Mouse (Mus musculus) midbrain, embryonic 14.5 days (tissue): ENCODE measurements around the gene Slc25a10. TPM values are rescaled to one million over a fixed set of nuclear protein-coding genes. Genes with fewer than 3 reads are reported as not detected.

Experiments used
- ATAC-seq: fragments of 200-750 bp; cut with Nextera tagmentation; 2 replicates; pipeline ENCODE4 v1.8.0; 2017; ENCODE audit warnings: moderate number of reproducible peaks, moderate library complexity; ENCODE audit not compliant: low FRiP score, low TSS enrichment
- DNase-seq: peaks from one replicate; pipeline ENCODE4 v3.0.0-alpha.2; 2015
- H3K27ac ChIP-seq: fragments of 300-500 bp; sonication (generic); replicated peaks from 2 replicates; pipeline ENCODE4 v1.5.1; 2014; ENCODE audit warnings: mild to moderate bottlenecking, low read depth, low read length, moderate library complexity
- H3K27me3 ChIP-seq: fragments of 300-500 bp; sonication (generic); 2 replicates; pipeline ENCODE4 v1.6.1; 2014; ENCODE audit warnings: low read length, control low read depth, mixed read lengths; ENCODE audit not compliant: control insufficient read depth, insufficient read depth
- H3K36me3 ChIP-seq: fragments of 300-500 bp; sonication (generic); 2 replicates; pipeline ENCODE4 v1.6.1; 2014; ENCODE audit warnings: low read length, control low read depth; ENCODE audit not compliant: control insufficient read depth, insufficient read depth
- H3K4me1 ChIP-seq: fragments of 300-500 bp; sonication (generic); 2 replicates; pipeline ENCODE4 v1.6.1; 2014; ENCODE audit warnings: mild to moderate bottlenecking, antibody characterized with exemption, low read length, control low read depth; ENCODE audit not compliant: control insufficient read depth, insufficient read depth
- H3K4me2 ChIP-seq: fragments of 300-500 bp; sonication (generic); 2 replicates; pipeline ENCODE4 v1.6.1; 2014; ENCODE audit warnings: mild to moderate bottlenecking, low read length, moderate library complexity
- H3K4me3 ChIP-seq: fragments of 300-500 bp; sonication (generic); replicated peaks from 2 replicates; pipeline ENCODE4 v1.5.1; 2014; ENCODE audit warnings: low read depth, low read length
- H3K9ac ChIP-seq: fragments of 300-500 bp; sonication (generic); replicated peaks from 2 replicates; pipeline ENCODE4 v1.6.1; 2014; ENCODE audit warnings: mild to moderate bottlenecking, low read length, moderate library complexity
- H3K9me3 ChIP-seq: fragments of 300-500 bp; sonication (generic); 2 replicates; pipeline ENCODE4 v1.6.1; 2016; ENCODE audit warnings: low read length, control low read depth, mixed read lengths; ENCODE audit not compliant: control insufficient read depth
- WGBS: fragments of 180-500 bp; shearing (Covaris S2); extraction: QIAGEN DNeasy Blood & Tissue Kit; methylation state at CpG from one replicate; pipeline ENCODE4 v1.1.7; 2014; 5-methylcytosine and 5-hydroxymethylcytosine counted together
- polyA plus RNA-seq: library from polyadenylated mRNA; unstranded; fragments of >200 nt; fragmentation: Nextera tagmentation; extraction: Ambion mirVana; gene quantifications from 2 replicates; pipeline ENCODE4 v1.2.1, GENCODE M21; 2014

Slc25a10 gene
- polyA plus RNA-seq, 1 experiment from 2014 or later, result 28.4 TPM

DNA sequence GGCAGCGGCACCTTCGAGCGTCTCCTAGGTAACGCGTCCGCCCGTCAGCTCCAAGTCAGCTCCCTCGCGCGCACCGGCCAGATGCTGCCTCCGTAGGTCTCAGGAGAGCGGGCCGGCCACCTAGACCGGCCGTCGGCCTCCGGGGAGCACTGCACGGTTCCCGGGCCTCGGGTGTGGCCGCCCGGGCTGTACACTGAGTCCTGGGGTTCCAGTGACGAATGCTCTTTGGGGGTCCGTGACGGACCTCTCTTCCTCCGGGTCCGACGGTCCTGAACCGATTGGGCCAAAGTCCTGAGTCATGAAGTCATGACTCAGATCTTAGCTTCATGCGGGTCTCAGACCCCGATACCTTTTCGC lies 23.9 kb upstream of the Slc25a10 start:
- ATAC-seq (peak; percentile 61; the same call in 1 of the 2 replicates), DNase-seq (no peak)
- Histone ChIP-seq H3K4me3 (peak overlapping the region; percentile 71), H3K4me2 (peak overlapping the region; percentile 88), H3K27ac (peak overlapping the region; percentile 66), H3K4me1 (peaks cover 20% of the 10 kb centered on the region), H3K9ac (peak overlapping the region; percentile 75), H3K9me3 (no peaks in the 10 kb centered on the region), H3K27me3 (no peaks in the 10 kb centered on the region), H3K36me3 (peaks cover 60% of the 10 kb centered on the region)
- WGBS, result under 1% methylated on average over 33 of the region's 33 CpGs

- peaks cover 77% of the 10 kb centered on the region for H3K36me3 ChIP-seq
- 98% methylated on average over 6 of the region's 6 CpGs for WGBS
- DNase-seq, result no peak
Measured at GRCm38 (mm10) chr11:120472052-120472451, 19.6 kb upstream of the Slc25a10 start.

DNA sequence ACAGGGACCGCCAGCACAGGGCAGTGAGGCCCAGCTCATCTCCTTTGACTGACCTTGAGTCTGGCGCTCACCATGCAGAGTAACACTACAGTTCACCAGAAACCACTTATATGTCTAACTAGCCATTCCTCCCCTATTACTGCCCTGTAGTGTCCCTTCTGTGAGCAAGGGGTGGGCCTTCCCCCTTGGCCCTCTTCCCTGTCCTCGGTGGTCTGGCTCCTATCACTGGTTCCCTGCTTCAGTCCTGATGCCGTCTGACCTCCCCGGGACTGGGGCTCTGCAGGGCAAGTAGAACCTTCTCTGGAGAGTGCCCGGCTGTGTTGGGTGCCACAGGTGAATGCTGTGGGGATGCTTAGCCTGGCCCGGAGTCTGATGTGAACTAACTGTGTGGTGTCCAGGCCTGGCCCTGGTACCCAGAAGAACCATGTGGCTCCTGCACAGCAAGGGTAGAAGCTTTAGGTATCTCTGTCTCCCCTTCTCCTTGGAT lies 8.1 kb upstream of the Slc25a10 start:
- peak overlapping the region; percentile 98 for H3K4me3 ChIP-seq
- peak overlapping the region; percentile 92; the same call in 1 of the 2 replicates for H3K27ac ChIP-seq
- H3K4me2 ChIP-seq, result peak overlapping the region; percentile 92
- H3K27me3 ChIP-seq, result no peaks in the 10 kb centered on the region
- ATAC-seq (no peak), DNase-seq (no peak)
- H3K9me3 ChIP-seq, result no peaks in the 10 kb centered on the region
- peaks cover 17% of the 10 kb centered on the region for H3K4me1 ChIP-seq
- H3K36me3 ChIP-seq, result peaks cover 76% of the 10 kb centered on the region
- peak overlapping the region; percentile 84; the same call in 1 of the 2 replicates for H3K9ac ChIP-seq
- 90% methylated on average over 7 of the region's 7 CpGs for WGBS

More at GRCm38 (mm10) chr11:120472052-120472451, 19.6 kb upstream of the Slc25a10 start:
- Histone ChIP-seq H3K4me1 (peaks cover 10% of the 10 kb centered on the region), H3K9ac (no peak overlapping the region), H3K4me3 (no peak overlapping the region), H3K4me2 (no peak overlapping the region), H3K27ac (no peak overlapping the region), H3K27me3 (no peaks in the 10 kb centered on the region), H3K9me3 (no peaks in the 10 kb centered on the region)
- ATAC-seq, result no peak

DNA sequence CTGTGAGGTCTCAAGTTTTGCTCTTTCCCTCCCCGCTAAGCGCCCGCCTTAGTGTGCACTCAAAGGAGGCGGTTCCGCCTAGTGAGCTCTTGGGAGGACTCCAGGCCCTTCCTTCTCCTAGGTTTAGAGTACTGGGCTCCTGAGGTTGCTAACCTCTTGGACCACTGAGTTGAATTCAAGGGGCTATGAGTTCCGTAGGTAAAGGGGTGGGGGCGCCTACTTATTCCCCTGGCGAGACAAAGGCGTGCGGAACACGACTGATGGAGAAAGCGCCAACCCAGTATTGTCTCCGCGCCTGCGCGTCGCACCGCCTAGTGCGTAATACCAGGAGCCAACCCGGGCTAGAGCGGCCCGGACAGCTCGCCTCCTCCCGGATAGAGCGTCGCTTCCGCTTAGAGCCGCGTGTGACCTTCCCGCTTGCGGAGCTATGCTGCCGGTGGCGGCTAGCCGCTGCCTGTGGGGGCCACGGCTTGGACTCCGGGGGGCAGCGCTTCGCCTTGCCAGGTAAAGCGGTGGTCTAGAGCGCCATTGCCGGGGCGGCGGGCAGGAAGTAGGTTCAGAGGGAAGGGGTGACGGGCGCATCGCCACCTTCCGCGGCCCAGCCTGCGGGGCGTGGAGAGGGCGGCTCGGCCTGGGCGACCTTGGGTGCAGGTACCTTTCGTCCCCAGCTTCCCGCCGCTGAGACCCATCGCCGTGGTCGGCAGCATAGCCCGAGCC lies 7.2 kb upstream of the Slc25a10 start, which contains the start of gene Mrpl12:
Mrpl12 (plus strand) TSS at position 349 of the 717 bp plus-strand sequence.
- under 1% methylated on average over 60 of the region's 60 CpGs for WGBS
- peaks cover 71% of the 10 kb centered on the region for H3K36me3 ChIP-seq
- ATAC-seq (peak; percentile 95), DNase-seq (peak; percentile 99)
- H3K4me3 ChIP-seq, result peak within 1 kb of the TSS; percentile 98
- H3K27ac ChIP-seq, result peak within 1 kb of the TSS; percentile 92
- H3K27me3 ChIP-seq, result no peaks in the 10 kb centered on the region
- no peaks in the 10 kb centered on the region for H3K9me3 ChIP-seq
- peak within 1 kb of the TSS; percentile 84 for H3K9ac ChIP-seq
- peaks cover 17% of the 10 kb centered on the region for H3K4me1 ChIP-seq
- peak within 1 kb of the TSS; percentile 92 for H3K4me2 ChIP-seq

DNA sequence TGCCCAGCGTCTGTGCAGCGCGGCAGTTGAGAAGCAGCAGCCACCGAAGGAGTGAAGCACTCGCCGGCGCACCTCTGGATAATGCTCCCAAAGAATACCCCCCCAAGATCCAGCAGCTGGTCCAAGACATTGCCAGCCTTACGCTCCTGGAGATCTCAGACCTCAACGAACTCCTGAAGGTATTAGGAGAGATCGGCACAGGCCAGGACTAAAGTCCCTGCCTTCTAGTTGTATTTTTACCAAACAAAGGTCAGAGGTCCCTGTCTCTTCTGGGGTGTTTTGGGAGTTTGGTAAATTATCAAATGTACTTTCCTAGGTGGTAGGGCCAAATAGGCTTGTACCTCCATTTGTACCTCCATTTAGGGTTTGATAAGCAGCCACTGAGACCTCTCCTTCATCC lies 6.4 kb upstream of the Slc25a10 start:
- DNase-seq (no peak), ATAC-seq (no peak)
- H3K4me2 ChIP-seq, result peak overlapping the region; percentile 92
- H3K4me3 ChIP-seq, result peak overlapping the region; percentile 98
- no peaks in the 10 kb centered on the region for H3K9me3 ChIP-seq
- peaks cover 66% of the 10 kb centered on the region for H3K36me3 ChIP-seq
- H3K4me1 ChIP-seq, result peaks cover 17% of the 10 kb centered on the region
- peak overlapping the region; percentile 84 for H3K9ac ChIP-seq
- 11% methylated on average over 10 of the region's 10 CpGs for WGBS
- H3K27me3 ChIP-seq, result no peaks in the 10 kb centered on the region
- 0 out of 2 replicates have a peak overlapping the region, but pooled peaks have one; percentile 92 for H3K27ac ChIP-seq

DNA sequence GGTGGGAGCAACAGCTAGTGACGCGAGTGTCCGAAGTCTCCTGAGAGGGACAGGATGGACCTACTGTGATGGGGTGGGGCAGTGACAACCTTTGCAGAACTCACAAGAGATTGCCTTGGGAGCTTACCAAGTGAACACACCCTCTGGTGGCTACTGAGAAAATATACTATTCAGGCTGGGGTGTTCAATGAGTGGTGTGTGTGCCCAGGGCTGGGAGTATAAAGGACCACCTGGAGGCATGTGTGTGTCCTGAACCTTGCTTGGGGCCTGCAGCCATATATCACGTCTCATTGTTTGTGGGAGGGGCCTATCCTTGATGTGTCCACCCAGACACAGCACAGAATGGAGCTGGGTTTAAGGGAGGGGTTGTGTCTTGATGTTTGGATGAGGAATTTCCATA lies 3.1 kb upstream of the Slc25a10 start:
- DNase-seq, result no peak
- 75% methylated on average over 4 of the region's 4 CpGs for WGBS
- no peaks in the 10 kb centered on the region for H3K9me3 ChIP-seq
- ATAC-seq, result no peak
- no peaks in the 10 kb centered on the region for H3K27me3 ChIP-seq
- no peak overlapping the region for H3K4me2 ChIP-seq
- H3K36me3 ChIP-seq, result peaks cover 35% of the 10 kb centered on the region
- H3K27ac ChIP-seq, result no peak overlapping the region
- peaks cover 33% of the 10 kb centered on the region for H3K4me1 ChIP-seq
- H3K4me3 ChIP-seq, result no peak overlapping the region
- H3K9ac ChIP-seq, result no peak overlapping the region

DNA sequence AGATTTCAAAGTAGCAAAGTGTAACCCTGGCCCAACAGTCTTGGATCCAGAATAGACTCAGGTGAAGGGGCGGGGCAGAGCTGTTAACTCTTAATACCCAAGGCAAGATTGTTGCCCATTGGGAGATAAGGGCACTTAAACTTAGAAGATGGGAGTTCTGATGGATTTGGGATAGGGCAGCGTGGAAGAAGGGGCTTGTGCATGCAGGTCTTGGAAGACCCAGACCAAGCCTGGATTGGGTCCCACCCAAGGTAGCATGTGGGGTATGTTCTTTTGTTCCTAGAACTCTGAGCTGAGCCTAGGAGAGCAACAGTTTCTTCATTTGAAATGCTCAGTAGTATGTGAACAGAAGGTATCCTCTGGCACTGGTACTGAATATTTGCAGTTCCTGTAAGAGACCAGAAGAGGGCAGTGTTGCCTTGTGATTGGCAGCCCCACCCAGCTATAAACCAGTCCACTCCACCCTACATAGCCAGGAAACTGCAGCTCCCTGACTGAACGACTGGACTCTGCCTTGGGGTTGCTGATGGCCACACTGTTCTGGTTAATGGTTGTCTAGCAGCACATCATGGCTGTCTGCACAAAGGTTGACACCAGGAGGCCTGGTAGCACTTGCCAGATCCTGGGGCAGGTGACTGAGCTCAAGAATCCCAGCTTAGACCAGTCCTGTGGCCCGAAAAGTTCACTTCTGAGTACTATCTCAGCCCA lies 2.4 kb upstream of the Slc25a10 start:
- H3K4me1 ChIP-seq, result peaks cover 28% of the 10 kb centered on the region

GRCm38 (mm10) chr11:120490291-120491046 lies 1.2 kb upstream of the Slc25a10 start:
- Histone ChIP-seq H3K4me2 (peak overlapping the region; percentile 97), H3K27me3 (no peaks in the 10 kb centered on the region), H3K27ac (0 out of 2 replicates have a peak overlapping the region, but pooled peaks have one; percentile 72), H3K9ac (0 out of 2 replicates have a peak overlapping the region, but pooled peaks have one; percentile 75), H3K4me1 (peaks cover 23% of the 10 kb centered on the region), H3K36me3 (peaks cover 42% of the 10 kb centered on the region), H3K4me3 (no peak overlapping the region), H3K9me3 (no peaks in the 10 kb centered on the region)
- ATAC-seq (no peak), DNase-seq (no peak)
- WGBS, result 37% methylated on average over 4 of the region's 4 CpGs

More for the DNA sequence above, 2.4 kb upstream of the Slc25a10 start:
- Histone ChIP-seq H3K27ac (no peak overlapping the region), H3K27me3 (no peaks in the 10 kb centered on the region), H3K9me3 (no peaks in the 10 kb centered on the region), H3K36me3 (peaks cover 31% of the 10 kb centered on the region), H3K4me3 (no peak overlapping the region), H3K4me2 (no peak overlapping the region), H3K9ac (no peak overlapping the region)
- 63% methylated on average over 4 of the region's 4 CpGs for WGBS
- no peak for ATAC-seq
- DNase-seq, result peak; percentile 87
